Mouse (Mus musculus) liver, postnatal 0 days (tissue): ENCODE data around the gene Cfap300.

ENCODE experiments used
- CTCF ChIP-seq: sonication (generic); IDR thresholded peaks from 2 replicates; pipeline ENCODE4 v1.5.1; 2016; ENCODE audit warnings: antibody characterized with exemption, low read depth
- EP300 ChIP-seq: IDR thresholded peaks from 2 replicates; pipeline ENCODE4 v1.6.1; 2016; ENCODE audit warnings: antibody characterized with exemption, low read depth, mild to moderate bottlenecking

- no peak for TF ChIP-seq CTCF
- TF ChIP-seq EP300 = no peak
Measured at GRCm38 (mm10) chr9:8002806-8003205, 39.8 kb downstream of the Cfap300 start.
